Mouse (Mus musculus) gastrocnemius, postnatal 36 days (tissue): ENCODE results near the gene Hdac4. TPM values are rescaled to one million over a fixed set of nuclear protein-coding genes. Genes with fewer than 3 reads are reported as not detected.

Experiments used
- DNase-seq, 2 experiments: peaks; one replicate each; pipeline ENCODE4 v3.0.0; 2022
- intact Hi-C: fragments of 180-260 bp; cut with DNase I; formaldehyde crosslinking; loops from one replicate; pipeline ENCODE4 v1.15.1; 2025
- total RNA-seq, 2 experiments: library from RNA; stranded (reverse); gene quantifications; 2 replicates each; pipeline ENCODE4 v1.2.3; 2021

Gene Hdac4
- total RNA-seq, 2 experiments from 2014 or later: 43.4 to 50.5 TPM

GRCm38 (mm10) chr1:91905268-91905667, 290.2 kb downstream of the Hdac4 start:
- DNase-seq: no peak
- intact Hi-C loops: no loop called here

- intact Hi-C loops: no loop called here
- no peak for DNase-seq
Measured at GRCm38 (mm10) chr1:91903241-91903981, 292.1 kb downstream of the Hdac4 start.

- intact Hi-C loops: no loop called here
- DNase-seq: no peak
Measured at GRCm38 (mm10) chr1:91897078-91897477, 298.4 kb downstream of the Hdac4 start.

- intact Hi-C loops: no loop called here
- DNase-seq: no peak
Measured at GRCm38 (mm10) chr1:91894286-91894685, 301.2 kb downstream of the Hdac4 start.

- no peak for DNase-seq
- intact Hi-C loops: no loop called here
Measured at GRCm38 (mm10) chr1:91893598-91893997, 301.9 kb downstream of the Hdac4 start.

GRCm38 (mm10) chr1:91883115-91883514, 312.4 kb downstream of the Hdac4 start:
- intact Hi-C loops: no loop called here
- no peak for DNase-seq

- DNase-seq: no peak
- intact Hi-C loops: no loop called here
Measured at GRCm38 (mm10) chr1:91880899-91881298, 314.6 kb downstream of the Hdac4 start.

- no peak for DNase-seq
- intact Hi-C loops: no loop called here
Measured at GRCm38 (mm10) chr1:91880156-91880555, 315.3 kb downstream of the Hdac4 start.
